Mouse (Mus musculus) erythroid progenitor cell, adult 5-6 weeks (primary cell): Measurements from ENCODE around the gene Slc25a34. TPM values are rescaled to one million over a fixed set of nuclear protein-coding genes. Genes with fewer than 3 reads are reported as not detected.

Experiments used
- ATAC-seq: replicated peaks from 2 replicates; pipeline ENCODE4 v1.8.0; 2016; ENCODE audit warnings: moderate number of reproducible peaks, mild to moderate bottlenecking, moderate TSS enrichment, inconsistent platforms; ENCODE audit not compliant: poor library complexity, low FRiP score, severe bottlenecking
- total RNA-seq, 2 experiments: library from RNA; stranded (forward) in 1 of 2; stranded (reverse) in 1 of 2; fragments of 150-400 nt in 1 of 2; fragments of 186-747, 209-891 nt in 1 of 2; gene quantifications; 2 replicates each; pipeline versions ENCODE4 v1.2.3 to v1.2.4; 2015 to 2017; ENCODE audit warnings: low replicate concordance in 2 of 2

The Slc25a34 gene
- total RNA-seq, 2 experiments from 2014 or later, result not detected

DNA sequence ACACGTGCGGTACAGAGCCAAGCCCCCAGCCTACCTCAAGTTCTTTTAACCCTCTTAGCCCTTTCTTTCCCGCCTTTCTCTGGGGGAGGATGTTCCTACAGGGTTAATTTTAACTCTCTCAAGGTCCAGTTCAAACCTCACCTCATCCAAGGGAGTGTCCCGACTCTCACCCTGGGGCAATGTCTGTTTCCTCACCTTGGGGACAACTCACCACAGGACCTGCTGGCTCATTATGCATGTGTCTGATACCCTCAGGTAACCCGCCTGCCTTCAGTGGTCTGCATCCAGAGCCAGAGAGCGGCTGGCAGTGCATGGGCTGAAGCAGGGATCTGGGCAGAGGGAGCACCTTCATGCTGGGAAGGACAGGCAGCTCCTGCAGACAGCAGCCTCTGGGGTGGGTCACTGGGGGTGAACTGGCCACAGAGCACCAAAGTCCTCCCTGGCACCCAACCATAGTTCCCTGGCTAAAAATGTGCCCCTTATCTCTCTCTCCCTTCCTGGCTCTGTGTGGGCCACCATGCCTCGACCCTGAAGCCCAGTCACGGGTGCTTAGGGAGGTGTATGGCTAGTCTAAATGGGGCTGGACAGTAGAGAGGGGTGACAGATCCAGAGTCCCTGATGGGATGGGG, 26.8 kb downstream of the Slc25a34 start:
- ATAC-seq, result no peak

DNA sequence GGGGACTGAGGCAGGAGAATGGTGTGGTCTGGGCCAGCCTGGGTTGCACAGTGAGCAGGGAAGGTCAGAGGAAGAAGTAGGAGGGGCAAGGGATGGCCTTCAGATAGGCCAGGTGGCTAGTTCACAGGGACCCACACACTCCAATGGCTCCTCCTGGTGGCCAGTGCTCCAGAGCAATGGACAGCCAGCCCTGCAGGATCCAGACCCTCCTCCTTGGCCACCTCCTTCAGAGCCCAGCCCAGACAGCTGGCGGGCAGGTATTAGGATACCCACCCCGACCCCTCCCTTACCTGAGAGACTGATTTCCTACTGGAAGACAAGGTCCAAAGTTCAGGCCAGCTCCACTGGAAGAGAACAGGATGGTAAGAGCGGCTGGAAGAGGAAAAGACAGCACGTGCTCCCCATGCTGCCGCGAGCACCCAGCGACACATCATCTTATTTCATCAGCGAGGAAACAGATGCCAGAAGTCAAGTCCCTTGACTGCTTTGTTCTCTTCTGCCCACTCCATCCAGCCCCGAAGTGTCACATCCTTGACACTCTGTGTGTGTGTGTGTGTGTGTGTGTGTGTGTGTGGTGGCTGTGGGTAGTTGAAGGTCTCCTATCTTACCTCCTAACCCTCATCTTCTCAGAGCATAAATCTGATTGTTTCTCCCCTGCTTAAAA, 27.9 kb downstream of the Slc25a34 start:
- ATAC-seq, result no peak

DNA sequence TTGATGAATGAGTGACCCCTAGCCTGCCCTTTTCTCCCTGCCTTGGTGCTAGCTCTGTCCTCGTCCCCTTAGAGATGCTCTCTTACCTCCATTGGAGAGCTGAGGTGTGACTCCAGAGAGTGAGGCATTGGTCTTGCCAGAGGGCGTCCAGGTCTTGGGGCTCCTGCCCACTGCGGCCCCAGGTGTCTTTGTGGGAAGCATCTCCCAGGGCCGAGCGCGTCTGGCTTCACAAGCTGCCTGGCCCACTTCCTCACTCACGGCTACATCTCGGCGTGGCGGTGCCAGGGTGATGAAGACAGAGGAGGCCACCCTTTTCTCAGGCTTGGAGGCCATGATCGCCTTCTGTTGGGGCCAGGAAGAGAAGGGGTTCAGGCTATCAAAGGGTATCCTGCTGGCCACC, 28.5 kb downstream of the Slc25a34 start:
- ATAC-seq, result no peak

DNA sequence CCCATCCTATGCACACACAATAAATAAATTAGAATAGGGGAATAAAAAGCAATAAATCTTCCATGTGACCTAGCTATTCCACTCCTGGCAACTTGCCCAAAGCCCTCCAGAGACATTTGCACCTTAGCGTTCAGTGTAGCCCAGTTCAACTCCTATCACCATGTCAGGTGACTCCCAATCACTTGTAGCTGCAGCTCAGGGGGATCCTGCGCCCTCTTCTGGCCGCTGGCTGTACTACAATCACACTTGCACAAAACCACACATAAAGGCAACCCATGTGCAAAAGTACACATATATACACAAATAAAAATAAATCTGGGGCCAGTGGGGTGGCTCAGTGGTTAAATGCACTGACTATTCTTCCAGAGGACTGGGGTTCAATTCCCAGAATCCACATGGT, 32.1 kb downstream of the Slc25a34 start:
- peak; percentile 63; the same call in 1 of the 2 replicates for ATAC-seq

DNA sequence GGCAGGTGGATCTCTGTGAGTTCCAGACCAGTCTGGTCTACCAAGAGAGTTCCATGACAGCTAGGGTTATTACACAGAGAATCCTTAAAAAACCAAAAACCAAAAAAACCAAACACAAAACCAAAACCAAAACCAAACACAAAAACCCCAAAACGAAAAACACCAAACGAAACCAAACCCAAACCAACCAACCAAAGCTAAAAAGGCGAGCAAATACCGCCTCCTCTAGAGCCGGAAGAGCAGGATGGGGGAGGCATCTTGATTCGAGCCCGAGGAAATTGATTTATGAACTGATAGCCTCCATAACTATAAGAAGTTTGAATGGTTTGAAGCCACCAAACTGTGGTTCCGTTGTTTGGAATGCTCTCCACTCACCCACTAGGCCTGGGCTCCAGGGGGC, 39.7 kb downstream of the Slc25a34 start:
- ATAC-seq, result no peak

DNA sequence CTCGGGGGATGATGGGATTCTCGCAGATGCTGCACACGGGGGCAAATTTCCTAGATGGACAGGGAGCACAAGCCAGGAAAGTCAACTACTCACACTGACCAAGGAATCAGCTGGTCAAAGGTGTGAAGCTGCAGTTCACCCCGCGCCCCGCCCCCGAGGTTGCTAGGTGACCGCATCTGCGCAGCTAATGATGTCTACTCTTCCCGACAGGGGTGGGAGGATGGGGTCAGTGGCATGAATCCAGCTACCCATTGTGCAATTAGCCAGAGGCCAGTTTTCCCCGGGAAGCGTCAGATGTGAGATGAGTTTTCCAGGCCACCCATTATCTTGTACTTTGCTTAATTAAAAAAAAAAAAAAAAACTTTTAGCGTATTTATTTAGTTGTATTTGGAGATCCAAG, 42.6 kb downstream of the Slc25a34 start:
- ATAC-seq, result no peak

DNA sequence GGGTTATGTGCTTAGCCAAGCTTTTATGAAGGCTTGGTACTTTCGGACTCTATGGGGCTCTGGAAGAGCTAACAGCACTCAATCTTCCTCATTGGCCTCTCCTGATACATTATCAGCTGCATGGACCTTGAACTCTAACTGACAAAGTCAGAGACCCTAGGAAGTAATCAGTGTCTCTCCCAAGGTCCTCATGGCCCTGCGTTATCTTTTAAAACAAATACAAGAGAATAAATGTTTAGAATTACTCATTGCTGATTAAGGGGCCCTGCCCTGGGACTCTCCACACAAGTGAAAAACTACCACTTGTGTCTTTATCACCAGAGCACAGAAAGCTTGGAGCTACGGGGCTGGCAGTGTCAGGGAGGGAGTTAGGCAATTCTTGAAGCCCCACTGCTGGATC, 44.8 kb downstream of the Slc25a34 start:
- no peak for ATAC-seq

DNA sequence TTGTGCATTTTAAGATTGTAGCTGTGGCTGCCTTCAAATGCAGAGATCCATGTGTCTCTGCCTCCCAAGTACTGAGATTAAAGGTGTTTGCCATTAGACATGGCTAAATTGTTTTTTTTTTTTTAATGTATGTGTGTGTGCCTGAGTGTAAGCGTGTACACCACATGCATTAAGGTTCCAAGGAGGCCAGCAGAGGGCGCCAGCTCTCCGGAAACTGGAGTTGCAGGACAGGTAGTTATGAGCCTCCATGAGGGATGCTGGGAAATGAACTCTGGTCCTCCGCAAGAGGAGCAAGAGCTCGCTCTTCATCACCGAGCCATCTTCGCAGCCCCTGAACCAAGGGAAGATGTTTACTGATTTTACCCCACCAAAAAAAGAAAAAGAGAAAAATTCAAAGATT, 46.7 kb downstream of the Slc25a34 start:
- ATAC-seq, result no peak

DNA sequence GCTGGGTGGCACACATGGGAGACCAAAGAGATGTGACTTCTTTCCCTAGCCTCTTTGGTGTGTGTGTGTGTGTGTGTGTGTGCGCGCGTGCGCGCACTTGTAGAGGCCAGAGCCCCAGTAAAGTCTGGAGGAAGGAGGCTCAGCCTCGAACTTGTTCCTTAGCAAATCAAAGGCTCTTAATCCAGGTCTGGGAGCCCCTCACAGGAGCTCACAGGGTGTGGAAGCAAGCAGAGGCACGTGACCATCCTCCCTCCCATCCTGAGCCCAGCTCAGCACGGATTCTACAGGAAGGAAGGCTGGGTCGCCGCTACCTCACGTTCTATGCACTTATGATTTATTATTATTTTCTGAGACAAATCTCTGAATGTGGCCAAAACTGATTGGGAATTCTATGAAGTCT, 47.2 kb downstream of the Slc25a34 start:
- no peak for ATAC-seq

DNA sequence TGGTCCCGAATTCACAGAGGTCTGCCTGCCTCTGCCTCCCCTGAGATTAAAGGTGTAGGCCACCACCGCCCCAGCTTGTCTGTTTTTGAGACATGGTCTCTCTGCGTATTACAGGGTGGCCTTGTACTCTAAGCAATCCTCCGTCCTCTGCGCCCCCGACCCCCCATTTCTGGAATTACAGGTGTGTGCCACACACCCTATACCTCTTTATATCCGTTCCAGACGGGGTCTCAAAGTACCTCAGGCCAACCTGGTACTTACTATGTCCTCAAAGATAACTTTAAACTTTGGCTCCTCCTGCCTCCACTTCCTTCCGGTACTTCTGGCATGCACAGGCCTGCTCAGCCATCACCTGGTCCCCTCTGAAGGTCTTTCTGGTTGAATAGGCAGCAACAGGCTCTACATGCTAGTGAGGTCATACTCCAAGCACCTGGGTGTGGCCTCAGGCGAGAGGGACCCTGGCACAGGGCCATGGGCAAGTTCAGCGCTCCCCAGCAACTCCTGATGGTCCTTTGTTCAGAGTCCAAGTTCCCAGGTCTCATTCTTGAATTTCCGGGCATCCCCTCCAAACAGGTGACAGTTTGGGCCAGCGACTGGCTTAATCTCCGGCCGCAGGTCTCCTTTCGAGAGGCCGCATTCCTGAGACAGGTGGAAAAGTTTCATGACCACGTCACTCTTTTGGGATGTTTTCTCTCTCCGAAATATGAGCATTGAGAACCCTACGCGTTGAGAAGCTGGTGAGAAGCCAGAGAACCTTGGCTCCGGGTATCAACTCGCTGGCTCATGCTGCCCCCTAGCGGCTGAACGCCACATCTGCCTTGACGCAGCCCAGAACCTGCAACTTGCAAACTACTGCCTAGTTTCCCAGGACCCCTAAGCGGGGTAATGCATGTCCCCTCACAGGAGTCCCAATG, 48.6 kb downstream of the Slc25a34 start:
- ATAC-seq, result peak; percentile 71

DNA sequence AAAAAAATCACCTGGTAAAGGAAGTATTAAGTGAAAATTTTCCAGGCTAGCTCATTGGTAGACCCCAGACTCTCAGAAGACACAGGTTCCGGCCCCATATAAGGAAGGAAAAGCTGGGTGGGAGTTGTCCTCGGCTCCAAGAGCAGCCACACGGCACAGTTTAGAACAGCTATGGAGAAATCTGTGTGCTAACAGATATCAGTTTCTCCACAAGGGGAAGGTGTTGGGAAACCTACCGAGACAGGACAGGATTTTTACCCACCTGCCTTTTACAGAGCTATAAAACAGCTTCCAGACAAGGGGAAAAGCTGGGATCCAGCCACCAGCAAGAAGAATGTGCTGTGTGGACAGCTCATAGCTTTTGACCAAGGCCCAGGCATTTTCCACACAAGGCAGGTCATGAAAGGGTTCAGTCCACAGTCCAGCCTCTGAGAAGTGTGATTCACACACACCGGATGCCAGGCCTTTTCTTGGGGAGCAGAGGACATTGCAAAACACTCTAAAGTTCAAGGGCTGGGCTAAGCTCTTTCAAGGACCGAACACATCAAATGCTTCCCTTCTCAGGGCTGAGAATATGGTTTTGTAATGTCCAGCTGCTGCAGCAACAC, 50.2 kb downstream of the Slc25a34 start:
- ATAC-seq, result no peak

DNA sequence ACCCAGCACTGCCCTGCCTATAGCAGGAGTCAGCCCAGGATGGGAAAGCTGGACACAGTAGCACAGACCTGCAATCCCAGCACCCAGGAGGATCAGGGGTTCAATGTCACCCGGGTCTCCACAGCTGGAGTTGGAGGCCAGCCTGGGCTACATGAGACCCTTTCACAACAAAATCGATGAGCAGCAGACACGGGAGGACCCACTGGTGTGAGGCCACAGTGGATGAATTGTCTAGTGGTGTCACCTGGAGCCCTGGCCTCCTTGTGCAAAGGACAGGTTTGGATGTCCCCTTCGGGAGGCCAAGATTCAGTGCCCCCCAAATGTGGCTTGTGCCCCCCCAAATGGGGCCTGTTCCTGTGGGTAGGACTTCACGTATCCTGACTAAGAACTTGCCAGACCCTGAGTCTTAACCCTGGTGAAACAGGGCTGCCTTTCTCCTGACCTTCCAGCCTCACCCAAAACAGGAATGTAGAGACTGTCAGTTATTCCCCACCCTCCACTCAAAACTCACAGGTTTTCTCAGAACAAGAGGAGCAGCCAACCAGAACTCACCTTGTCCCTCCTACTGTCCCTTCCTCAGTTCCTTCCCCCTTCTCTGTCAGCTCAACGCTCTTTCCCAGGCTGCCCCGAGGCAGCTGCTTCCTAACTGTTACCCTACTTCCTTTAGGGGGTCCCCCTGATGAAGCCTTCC, 50.8 kb downstream of the Slc25a34 start:
- ATAC-seq, result no peak

DNA sequence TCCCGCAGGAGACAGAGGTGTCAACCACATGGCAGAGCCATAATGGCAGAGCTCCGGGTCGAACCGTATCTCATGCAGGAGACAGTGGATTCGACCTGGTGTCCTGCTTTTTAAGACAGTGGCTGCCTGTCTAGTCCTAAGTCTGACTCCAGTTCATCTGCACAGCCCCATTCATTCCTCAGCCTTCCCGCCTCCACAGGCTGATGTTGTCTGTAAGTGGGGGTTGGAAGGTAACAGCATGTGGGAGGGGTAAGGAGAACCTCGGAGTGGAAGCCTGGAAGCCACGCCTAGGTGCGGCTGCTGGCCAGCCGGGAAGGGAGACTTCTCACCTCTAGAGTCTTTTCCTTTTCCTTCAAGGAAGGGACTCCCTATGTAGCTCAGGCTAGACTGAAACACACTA, 51.7 kb downstream of the Slc25a34 start:
- no peak for ATAC-seq

DNA sequence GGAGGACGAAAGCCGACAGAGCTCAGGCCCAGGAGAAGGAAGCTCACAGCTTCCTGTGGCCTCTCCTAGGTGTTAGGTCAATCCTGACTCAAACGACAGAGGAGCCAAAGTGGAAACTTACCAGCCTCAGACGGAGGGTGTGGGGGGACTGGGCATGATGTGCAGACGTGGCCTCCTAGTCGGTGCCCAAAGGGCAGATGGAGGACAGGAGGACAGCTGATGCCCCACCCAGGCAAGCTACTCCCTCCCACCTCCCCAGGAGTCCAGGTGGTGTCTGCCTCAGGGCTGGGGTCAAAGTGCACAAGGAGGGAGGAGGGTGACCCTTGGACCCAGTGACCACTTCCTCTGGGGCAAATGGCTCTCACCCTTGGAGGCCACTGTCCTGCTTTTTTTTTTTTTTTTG, 52.3 kb downstream of the Slc25a34 start:
- ATAC-seq, result no peak

DNA sequence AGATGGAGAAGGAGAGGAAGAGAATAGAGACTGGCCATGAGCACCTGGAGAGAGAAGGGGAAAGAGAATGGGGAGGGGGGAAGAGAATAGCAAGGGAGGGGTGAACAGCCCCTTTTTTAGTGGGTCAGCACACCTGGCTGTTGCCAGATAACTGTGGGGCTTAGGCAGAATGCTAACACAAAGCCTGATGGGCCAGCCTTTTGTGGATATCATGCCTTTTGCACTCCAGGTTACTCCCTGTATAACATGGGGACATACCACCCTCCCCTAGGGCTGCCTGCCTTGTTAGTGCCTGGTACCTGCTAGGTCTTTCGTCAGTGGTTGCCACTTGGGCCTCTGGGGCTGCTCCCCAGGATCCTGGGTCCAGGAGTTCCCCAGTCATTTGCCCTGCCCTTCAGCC, 52.8 kb downstream of the Slc25a34 start:
- ATAC-seq, result no peak

DNA sequence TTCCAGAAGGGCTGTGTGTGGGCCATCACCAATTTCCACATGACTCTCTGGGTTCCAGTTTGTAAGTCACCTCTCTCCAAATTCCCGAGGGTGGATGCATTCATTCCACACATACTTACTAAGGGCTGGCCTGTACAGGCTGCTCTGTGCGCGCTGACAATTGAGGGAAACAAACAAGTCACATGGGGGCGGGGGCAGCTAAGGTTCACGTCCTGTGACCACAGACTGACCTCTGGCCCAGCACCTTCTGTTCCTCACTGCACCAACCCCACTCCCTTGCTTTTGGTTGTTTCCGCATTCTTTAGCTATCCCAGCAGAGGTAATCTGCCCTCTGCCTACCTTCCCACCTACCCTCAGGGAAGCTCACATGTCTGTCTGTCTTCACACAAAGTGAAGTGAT, 53.6 kb downstream of the Slc25a34 start:
- ATAC-seq, result no peak

DNA sequence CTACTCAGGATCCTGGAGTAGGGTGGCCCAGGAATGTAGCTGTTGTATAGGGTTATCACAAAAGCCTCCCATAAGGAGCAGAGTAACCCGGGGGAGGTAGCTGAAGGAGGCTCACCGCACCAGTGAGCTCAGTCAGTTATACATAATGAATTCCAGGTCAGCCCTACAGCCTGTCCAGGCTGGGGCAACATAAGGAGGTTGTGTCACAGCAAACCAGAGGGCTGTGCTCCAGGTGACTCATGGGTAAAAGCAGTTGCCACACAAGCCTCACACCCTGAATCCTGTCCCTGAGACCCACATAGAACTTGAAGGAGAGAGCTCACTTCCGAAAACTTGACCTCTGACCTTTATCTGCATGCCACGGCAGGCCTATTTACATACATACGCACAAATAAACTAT, 54.7 kb downstream of the Slc25a34 start:
- no peak for ATAC-seq
